Mouse (Mus musculus) left cerebral cortex, postnatal 36 days (tissue): ENCODE results near the gene Chpf2. TPM values are rescaled to one million over a fixed set of nuclear protein-coding genes. Genes with fewer than 3 reads are reported as not detected.
"Not testable (repeated sequence)": the region's sequence is repeated elsewhere in the genome, so short reads cannot be mapped to it uniquely, and the experiment has no call there.

Experiments used
- DNase-seq, 2 experiments: peaks; one replicate each; pipeline ENCODE4 v3.0.0; 2021 to 2022; ENCODE audit warnings: low spot score in 2 of 2, mixed read lengths in 1 of 2
- intact Hi-C: fragments of 180-260 bp; cut with DNase I; formaldehyde crosslinking; loops from one replicate; pipeline ENCODE4 v1.15.1; 2025
- total RNA-seq, 2 experiments: library from RNA; stranded (reverse); gene quantifications; 2 replicates each; pipeline ENCODE4 v1.2.3; 2021

Gene Chpf2
- total RNA-seq: 10 to 100 TPM; 69.2 to 76.9 TPM

DNA sequence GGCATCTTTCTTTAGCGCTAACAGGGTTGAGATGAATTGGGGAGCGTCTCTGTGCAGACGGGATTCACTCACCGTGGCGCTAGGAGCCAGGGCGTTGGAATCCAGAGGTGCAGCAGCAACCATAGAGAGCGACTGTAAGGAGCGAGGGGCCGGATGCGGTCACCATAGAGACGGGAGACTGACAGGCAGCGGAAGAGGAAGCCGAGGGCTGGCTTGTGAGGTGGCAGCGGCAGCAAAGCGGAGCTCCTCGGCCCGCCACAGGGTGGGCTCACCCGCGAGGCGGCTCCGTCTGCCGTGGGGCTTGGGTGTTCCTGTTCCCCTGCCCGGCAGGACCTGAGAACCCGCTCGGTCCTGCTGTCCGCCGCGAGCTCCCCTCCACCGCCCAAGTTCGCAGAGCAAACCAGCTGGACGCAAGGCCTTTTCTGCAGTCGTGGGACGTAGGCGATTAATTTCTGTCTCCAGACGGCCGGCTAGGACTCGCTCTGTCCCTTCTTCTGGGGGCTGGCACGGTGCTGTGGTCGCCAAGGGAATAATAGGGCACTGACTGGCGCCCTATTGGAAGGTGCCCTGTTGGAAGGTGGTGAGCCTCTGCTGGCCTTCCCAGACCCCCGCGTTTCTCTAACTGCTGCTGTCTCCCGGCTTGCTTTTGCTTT, at the start of gene Chpf2:
Chpf2 (plus strand) TSS at position 195 of the 653 bp plus-strand sequence.
- peak; percentile 83 to 86 for DNase-seq
- intact Hi-C loops: no loop called here

DNA sequence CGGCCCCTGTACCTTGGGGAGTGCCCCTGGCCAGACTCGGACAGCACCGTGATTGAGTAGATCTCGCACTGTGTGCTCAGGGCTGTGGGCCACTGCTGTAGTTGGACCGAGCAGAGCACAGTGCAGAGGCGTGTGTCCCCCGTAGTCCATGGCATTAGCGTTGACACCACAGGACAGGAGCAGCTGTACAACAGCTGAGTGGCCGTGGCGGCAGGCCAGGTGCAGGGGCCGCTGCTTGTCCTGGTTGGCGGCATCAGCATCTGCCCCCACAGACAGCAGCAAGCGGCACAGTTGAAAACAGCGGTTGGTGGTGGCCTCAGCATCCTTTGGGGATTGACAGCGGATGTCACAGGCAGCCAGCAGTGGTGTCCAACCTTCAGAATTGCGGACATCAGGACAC, 48.9 kb upstream of the Chpf2 start:
- intact Hi-C loops: no loop called here
- no peak for DNase-seq

DNA sequence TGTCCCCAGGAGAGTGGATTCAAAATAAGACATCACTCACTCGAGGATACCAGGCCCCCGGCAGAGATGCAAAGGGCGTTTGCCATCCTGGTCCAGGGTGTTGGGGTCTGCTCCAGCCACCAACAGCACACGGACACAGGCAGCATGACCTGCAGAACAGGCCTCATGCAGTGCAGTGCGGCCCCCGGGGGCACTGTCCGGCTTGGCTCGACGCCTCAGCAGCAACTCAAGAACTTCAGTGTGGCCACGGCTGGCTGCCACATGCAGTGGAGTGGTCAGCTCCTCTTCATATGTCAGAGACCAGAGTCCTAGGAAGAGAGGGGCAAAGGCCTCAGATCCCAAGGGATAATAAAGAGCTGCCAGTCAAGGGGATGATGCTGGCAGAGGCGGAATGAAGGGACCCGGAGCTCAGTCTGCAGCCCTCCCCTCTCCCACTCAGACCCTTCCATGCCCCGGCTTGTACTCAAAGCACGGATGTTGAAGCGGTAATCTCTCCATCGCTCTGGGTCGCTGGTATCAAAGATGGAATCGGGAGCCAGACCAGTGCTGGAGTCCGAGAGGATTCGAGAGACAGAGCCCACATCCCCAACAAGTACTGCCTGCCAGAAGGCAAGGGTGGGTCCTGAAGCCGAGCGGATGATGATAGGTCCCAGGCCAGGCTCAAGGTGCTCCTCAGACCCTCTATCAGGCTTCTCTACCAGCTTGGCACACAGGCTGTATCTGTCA, 46.8 kb upstream of the Chpf2 start:
- DNase-seq: no peak
- intact Hi-C loops: no loop called here

DNA sequence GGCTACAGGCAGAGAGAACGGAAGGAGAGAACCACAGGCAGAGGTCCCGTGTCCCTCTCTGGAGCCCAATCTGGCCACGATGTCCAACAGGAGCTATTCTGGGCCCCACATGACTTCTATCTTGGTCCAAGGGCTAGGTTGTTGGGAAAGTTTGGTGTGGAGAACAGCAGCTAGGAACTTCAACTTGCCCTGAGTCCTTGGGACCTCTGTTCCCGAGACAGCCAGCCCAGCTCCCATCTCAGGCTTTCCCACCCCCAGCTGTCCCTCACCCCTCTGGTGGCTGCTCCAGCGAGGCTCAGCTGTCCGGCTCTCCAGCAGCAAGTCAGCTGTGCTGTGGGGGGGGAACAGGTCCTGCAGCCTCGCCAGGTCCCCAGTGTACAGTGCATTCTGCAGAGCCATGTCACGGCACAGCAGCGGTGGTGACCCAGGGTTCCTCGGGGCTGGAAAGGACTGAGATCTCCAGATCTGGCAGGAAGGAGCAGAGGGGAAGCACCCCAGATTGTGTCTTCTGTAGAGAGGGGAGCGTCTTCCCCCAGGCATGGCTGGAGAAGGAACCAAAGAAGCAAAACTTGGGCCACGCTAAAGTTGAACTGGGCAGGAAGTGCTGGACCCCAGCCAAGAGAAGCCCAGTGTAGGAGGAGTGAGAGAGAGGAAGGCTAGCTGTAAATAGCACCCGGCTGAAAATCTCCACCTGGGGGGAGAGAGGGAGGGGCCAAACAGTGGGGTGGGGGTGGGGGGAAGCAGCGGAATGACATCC, 46.0 kb upstream of the Chpf2 start, which contains the start of gene Asb10:
Asb10 (minus strand) TSS at position 592 of the 757 bp plus-strand sequence.
- intact Hi-C loops: no loop called here
- peak; percentile 34 to 37 for DNase-seq

DNA sequence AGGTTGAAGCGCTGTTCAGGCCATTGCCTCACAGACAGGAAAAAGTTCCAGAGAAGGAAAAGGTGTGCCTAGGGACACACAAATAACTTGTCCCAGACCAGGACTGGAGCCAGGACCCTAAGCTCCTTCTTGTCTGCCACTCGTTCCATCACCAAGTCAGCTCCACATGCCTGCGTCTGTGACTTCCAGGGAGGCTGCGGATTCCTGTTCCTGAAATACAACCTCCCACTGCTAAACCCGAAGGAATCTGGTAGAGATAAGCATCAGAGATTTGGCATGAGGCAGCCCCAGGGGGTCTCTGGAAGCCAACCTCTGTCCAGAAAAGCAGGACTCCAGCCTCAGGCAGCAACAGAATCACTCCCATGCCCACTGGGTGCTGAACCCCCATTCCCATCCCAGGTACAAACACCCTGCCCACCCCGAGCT, 45.4 kb upstream of the Chpf2 start:
- DNase-seq: no peak
- intact Hi-C loops: no loop called here

DNA sequence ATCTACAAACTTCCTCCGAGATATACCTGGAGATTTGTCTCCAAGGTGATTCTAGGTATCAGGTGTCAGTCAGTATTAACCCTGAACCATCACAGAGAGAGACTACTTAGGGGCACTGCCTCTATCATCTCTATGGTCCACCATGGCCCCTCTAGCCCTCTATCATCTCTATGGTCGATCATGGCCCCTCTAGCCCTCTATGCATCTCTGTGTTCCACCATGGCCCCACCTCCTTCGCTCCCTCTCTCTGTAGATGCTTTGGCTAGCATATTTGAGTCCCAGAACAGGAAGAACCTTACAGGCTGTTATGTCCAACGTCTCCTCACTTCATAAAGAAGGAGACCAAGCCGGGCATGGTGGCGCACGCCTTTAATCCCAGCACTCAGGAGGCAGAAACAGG, 43.9 kb upstream of the Chpf2 start:
- intact Hi-C loops: no loop called here

DNA sequence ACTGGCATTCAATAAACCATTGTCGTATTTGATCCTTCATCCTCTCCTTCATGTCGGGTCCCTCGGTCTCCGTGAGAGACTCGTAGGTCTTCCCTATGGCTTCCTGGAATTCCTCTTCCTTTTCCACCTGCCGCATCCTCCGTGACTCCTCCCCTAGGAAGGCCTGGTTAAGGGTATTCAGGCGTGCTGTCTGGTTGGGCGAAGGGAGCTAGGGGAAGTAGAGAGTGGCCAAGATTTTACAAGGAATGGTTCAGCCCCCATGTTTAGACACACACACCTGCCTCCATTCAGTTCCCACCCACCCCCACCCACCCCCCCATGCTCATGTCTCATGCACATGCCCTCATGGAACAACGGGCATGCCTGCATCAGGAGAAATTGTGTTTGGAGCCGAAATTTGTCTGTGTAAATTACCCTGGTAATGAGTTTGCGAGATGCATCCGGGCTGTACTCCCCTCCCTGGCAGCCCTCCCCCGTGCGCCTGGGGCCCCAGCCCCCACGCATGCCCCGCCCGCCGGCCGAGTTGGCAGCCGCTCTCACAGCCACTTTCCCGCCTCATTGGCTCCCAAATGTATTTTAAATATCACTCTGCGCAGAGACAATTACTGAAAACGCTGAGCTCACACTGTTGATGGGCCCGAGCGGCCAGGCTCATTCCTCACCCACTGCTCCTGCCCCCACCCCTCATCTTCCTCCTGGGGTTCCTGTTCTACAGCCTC, 35.8 kb upstream of the Chpf2 start:
- intact Hi-C loops: no loop called here
- DNase-seq: peak; percentile 63 to 70

More for the DNA sequence above, 43.9 kb upstream of the Chpf2 start:
- DNase-seq: no peak

DNA sequence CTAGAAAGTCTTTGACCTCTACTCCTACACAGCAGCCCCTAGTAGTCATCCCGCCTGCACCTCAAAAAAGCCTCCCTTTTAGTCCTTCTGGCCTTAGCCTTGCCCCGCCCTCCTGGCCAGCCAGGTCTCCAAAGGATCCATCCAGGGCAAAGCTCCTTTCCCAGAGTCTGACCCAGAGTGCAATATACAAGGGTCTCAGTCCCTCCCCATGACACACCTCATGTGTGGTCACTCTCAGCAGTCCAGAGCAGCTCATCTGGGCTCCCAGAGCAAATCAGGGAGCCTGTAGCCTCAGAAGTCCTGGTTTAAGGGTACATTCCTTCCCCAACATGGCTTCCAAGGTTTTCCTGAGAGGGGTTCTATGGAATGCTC, 35.2 kb upstream of the Chpf2 start:
- intact Hi-C loops: no loop called here
- no peak for DNase-seq

DNA sequence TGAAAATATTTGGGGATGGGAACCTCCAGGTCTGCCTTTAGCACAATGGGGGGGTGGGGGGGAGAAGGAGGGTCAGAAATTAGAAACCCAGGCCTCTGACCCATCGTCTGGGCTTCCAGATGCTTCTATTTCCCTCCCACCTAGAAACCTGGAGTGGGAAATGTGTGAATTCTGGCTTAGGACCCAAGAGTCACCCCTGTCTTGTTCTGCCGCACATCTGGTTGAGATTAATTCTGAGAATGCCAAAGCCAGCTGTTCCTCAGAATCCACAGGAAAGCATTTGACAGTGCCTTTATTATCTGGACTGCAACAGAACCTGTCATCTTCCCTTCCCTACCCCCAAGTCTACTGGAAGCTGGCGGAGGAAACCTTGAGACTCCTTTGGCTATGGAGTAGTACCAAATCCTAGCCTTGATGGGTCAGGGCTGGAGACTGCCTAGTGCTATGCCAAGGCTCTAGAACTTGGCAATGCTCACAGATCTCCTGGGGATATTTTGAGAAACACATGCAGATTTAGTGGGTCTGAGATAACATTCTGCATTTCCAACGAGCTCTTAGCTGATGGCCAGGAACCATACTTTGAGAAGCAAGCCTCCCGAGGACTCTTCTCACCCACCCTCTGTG, 32.8 kb upstream of the Chpf2 start:
- no peak for DNase-seq

DNA sequence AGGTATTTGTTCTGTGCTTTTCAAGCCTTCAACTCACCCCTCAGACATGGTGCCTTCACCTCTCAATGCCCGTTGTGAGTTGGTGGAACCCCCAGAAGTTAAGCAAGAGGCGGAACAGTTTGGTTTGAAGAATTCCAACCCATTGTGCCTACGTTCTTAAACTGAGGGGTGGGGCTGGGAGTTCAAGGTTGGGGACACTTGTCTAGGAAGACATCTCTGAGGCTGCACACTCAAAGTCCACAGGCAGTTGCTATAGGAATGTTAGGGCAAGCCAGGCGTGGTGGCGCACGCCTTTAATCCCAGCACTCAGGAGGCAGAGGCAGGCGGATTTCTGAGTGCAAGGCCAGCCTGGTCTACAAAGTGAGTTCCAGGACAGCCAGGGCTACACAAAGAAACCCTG, 31.2 kb upstream of the Chpf2 start:
- intact Hi-C loops: not testable (repeated sequence)

More for the DNA sequence above, 32.8 kb upstream of the Chpf2 start:
- intact Hi-C loops: no loop called here

DNA sequence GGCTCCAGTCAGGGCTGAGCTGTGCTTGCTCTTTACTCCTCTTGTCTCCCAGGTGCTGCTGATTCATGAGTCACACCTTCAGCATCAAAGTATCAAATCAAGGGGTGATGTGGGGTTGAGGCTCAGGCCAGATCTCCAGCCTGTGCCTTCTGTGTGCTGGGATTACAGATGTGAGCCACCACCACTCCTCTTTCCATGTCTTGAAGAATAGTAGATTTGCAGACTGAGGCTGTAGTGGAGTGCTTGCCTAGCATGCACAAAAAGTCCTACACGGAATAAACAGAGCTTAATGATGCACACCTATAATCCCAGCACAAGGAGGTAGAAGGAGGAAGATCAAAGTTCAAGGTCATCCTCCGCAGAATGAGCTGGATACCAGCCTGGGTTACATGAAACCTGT, 29.8 kb upstream of the Chpf2 start, which contains the start of gene 4931409K22Rik:
4931409K22Rik (minus strand) TSS at position 101 of the 400 bp plus-strand sequence.
- intact Hi-C loops: no loop called here

More for the DNA sequence above, 31.2 kb upstream of the Chpf2 start:
- not testable (repeated sequence) for DNase-seq

DNA sequence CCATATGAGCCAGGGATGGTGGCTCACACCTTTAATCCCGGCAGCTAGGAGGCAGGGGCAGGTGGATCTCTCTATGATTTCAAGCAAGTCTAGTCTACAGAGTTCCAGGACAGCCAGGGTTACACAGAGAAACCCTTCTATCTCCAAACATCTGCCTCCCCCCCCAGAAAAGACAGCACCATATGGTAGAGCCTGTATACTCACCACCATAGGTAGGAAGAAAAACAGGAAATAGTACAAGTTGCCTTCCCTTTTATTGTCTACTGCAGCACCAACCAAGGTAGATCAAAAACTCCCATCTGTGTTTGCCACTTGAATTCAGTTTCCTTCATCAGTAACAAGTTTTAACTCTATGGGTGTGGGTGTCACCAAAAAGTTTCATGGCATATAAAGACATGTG, 10.6 kb upstream of the Chpf2 start:
- intact Hi-C loops: no loop called here
- DNase-seq: no peak

More for the DNA sequence above, 29.8 kb upstream of the Chpf2 start, which contains the start of gene 4931409K22Rik:
- no peak for DNase-seq

DNA sequence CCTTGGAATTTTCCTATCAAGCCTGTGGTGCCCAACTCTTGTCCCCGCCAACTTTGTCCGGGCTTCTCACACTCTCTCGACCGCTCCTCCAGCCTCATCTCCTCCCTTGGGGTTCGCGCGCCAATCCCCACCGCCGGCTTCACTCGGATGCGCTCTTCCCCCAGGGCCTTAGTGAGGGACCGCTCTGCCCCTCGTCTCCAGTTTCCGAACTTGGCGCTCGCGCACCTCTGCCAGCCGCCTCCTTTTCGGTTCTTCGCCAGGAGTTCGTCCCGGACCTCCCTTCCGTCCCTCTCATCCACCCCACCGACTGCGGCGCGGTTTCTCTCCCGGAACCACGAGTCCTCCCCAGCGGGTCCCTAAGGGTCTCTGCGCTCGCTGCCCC, 9.7 kb upstream of the Chpf2 start:
- intact Hi-C loops: no loop called here
- DNase-seq: no peak

DNA sequence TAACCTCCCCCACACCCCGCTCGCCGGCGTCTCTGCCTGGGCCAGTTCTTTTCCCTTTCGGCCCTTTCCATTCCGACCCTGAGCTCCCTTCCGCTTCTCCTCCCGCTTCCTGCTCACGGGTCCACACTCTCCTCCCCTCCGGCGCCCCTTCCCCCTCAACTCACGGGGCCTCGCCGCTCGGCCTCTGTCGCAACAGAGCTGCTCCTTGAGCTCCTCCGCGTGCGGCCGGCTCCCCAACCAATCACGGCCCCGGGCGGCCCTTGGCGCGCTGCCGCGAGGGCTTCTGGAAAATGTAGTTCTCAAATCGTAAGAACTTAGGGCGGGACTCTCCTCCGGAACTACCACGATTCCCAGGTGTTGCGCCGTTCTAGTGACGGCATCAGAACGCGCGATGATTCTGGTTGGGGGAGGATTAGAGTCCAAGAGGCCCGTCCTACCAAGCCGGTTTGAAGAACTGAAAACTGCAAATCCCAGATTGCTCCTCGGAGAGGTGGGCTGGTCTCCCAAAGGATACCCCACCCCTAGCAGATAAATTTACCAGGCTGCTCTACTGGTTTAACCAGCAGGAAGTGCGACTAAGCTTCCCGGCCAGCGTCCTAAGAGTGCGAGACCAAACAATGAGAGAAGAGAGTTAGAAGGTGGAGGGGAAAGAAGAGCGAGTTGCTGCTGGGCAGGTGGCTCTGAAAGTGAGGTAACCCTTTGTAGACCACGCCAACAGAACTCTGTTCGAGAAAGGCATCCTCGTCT, 9.2 kb upstream of the Chpf2 start, which contains the start of gene Abcf2:
Abcf2 (minus strand) TSS at position 285 of the 747 bp plus-strand sequence.
- intact Hi-C loops: no loop called here
- DNase-seq: peak; percentile 100

DNA sequence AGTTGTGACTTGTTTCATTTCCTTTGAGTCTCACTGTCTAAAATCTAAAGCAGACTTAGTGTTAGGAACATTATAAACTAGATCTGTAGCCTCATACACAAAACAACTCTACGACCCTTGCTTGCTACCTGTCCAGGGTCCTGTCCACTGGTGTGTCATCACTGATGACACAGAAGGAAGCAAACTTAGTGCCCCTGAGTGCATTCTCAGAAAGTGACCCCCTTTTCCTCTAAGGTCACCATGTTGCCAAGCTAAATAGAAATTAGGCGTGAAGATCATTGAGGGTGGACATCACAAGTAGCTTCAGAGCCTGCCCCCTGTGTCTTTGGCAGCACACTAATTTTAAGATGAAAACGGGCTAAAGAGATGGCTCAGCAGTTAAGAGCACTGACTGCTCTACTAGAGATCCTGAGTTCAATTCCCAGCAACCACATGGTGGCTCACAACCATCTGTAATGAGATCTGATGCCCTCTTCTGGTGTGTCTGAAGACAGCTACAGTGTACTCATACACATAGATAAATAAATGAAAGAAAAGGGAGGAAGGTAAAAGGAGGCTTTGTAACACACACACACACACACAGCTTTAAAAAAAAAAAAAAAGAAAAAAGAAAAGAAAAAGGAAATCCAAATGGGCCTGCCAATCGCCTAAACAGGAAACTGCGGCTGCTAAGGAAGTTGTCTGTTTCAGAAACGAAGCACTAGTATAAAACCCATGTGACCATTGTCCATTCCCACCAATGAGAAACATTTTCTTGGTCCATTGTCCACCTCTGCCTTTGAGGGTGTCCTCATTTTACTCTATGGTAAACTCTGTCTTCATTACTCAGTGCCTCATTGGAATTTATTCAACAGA, 8.2 kb upstream of the Chpf2 start:
- no peak for DNase-seq
- intact Hi-C loops: no loop called here

DNA sequence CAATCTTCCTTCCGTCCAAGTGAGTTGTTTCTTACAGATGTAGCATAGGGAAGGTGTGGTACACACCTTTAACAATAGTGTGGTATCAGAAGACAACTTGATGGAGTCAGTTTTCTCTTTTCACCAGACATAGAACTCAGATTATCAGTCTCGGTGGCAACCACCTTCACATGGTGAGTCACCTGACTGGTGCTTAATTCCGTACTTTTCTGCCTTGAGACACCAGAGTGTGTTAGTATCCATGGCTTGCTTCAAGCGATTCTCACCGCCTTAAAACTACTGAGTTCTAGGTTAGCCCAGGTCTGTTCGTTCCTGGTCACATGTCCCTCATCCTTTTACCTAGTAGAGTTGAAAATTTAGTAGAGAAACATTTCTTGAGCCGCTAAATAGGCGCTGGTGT, 435 bp upstream of the Chpf2 start:
- intact Hi-C loops: no loop called here
- DNase-seq: no peak

DNA sequence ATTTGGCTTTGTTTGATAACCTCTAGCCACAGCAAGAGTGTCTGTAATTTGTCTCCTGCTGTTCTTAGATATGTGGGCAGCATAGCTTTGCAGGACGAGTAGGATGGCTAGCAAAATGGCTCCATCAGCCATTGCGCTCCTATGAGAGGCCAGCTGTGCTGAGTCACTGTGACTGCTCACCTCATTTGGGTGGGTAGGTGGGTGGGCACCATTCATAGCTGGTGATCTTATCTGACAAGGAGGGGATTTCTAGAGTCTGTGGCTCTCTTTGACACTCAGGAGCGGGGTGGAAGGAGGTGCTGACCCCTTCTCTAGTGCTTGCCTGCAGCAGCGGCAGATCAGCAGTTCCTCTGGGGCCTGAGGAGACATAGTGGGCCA, 648 bp downstream of the Chpf2 start:
- peak in 1 of 2 experiments; percentile 63 for DNase-seq
- intact Hi-C loops: no loop called here
